Mouse (Mus musculus) MEL (cell line): ENCODE data around the gene Rbm38.

Source experiments
- ETS1 ChIP-seq: IDR thresholded peaks from 2 replicates; pipeline ENCODE4 v1.6.1; 2012; ENCODE audit warnings: low read depth, mild to moderate bottlenecking, inconsistent platforms, low read length, improper control_type of control experiment, moderate library complexity
- USF2 ChIP-seq, 2 experiments: IDR thresholded peaks; 2 replicates each; pipeline ENCODE4 v1.6.1; 2011 to 2012; ENCODE audit warnings: improper control_type of control experiment in 2 of 2, low read length in 2 of 2, borderline replicate concordance in 1 of 2, inconsistent platforms in 1 of 2, low read depth in 1 of 2, mild to moderate bottlenecking in 1 of 2; ENCODE audit not compliant: insufficient read depth in 1 of 2
- ZMIZ1 ChIP-seq: IDR thresholded peaks from 2 replicates; pipeline ENCODE4 v1.6.1; 2012; ENCODE audit warnings: low read depth, mild to moderate bottlenecking, inconsistent platforms, low read length, improper control_type of control experiment, moderate library complexity

DNA sequence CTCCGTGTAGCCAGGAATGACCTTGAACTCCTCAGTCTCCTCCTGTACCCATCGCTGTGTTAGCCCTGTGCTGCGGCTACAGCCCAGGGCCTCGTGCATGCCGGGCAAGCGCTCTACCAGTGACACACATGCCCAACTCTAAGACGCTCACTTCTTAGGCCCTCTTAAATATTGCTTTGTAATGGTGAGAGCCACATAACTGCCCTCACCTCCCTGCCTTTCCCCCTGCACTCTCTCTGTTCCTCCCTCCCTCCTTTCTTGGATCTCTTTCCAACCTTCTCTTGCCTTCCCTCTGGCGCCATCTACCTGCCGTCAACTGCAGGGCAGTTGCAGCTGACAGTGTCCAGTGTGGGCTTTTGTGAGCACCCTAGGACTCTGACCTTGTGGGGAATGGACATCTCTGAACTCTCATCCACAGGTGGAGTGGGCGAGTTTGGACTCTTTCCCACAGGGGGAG, 60.5 kb downstream of the Rbm38 start:
- TF ChIP-seq ZMIZ1 (no peak), USF2 (IDR thresholded peaks at IDR 0.05; ENCODE audit: borderline replicate concordance in 1 of 2, insufficient read depth in 1 of 2, low read depth in 1 of 2, low read length in 2 of 2) (no peak), ETS1 (no peak)
